Mouse (Mus musculus) monocyte, adult 2 months (primary cell): Measurements from ENCODE around the gene Cyct.

Experiments used
- DNase-seq, 2 experiments: peaks; one replicate each; pipeline ENCODE4 v3.0.0; 2022; ENCODE audit warnings: low spot score in 2 of 2, low read depth in 1 of 2

Cyct gene

DNA sequence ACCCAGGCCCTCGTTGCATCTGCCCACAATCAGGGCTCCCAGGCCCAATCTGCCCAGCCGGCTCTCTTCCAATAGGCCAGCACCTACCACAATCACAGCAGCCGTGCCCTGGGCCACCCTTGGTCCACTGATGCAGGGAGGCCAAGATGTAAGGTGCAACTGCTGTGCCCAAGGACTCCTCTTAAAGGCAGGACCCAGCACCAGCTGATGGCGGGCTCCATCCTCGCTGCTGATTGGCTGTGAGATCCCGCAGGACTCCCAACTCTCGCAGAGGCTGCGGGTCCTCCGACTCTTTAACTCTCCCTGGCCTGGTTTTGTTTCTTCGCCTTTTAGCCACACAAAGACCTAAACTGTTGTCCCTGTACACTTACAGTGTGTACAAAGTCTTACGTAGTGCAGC is at the start of gene Cyct:
Cyct (minus strand) TSS at position 225 of the 400 bp plus-strand sequence.
- DNase-seq: no peak

DNA sequence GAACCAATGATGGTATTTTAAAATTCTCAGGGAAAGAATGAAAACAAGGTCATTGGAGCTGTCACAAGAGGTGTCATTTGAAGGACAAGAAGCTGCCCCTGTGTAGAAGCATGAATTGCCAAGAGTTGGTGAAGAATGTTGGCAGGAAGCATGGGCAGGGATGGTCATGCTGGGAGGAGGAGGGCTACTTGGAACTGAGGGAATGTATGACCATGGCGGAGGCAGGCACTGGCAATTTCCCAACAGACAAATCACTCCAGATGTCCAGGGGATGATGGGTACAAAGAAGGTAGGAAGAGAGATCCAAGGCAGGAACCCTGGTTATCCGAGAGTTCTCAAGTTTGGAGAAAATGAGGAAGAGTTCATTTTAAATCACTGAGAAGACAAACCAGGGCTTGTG is 49.7 kb upstream of the Cyct start:
- no peak for DNase-seq

DNA sequence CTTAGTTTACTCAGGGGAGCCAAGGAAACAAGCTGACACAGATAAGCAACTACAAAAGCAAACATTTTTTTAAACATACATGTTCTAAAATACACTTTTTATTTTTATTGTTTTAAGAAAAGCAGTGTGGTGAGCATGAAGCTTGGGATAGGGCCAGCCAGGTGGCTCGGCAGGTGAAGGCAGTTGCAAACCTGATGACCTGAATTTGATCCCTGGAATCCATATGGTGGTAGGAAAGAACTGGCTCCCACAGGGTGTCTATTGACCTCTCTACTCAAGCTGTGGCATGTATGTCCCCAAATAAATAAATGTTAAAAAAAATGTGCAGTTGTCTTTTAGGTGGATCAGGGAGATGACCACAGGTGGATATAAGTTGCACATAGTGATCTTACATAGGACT is 49.3 kb upstream of the Cyct start:
- DNase-seq: no peak

DNA sequence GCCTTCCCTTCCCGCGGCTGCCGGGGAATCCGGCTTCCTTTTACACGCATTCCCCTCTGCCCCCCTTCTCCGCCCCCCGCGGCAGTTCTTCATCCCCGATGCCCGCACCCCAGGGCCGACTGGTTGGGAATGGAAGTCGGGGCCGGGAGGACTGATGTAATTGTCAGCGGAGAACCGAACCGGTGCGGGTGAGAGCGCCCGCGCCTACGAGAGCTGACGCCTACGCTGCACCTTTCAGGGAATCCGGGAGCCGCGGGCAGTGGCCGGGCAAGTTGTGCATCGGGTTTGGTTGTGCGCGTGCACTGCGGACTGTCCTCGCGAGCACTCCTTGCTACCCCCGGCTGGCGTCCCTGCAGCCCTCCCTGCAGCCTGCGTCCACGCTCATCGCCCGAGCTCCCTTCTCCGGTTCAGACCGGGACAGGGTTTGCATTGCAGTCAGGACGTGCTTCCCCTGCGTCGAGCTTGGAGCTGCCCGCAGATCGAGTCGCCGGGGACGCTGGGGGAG is 46.7 kb upstream of the Cyct start:
- no peak for DNase-seq

DNA sequence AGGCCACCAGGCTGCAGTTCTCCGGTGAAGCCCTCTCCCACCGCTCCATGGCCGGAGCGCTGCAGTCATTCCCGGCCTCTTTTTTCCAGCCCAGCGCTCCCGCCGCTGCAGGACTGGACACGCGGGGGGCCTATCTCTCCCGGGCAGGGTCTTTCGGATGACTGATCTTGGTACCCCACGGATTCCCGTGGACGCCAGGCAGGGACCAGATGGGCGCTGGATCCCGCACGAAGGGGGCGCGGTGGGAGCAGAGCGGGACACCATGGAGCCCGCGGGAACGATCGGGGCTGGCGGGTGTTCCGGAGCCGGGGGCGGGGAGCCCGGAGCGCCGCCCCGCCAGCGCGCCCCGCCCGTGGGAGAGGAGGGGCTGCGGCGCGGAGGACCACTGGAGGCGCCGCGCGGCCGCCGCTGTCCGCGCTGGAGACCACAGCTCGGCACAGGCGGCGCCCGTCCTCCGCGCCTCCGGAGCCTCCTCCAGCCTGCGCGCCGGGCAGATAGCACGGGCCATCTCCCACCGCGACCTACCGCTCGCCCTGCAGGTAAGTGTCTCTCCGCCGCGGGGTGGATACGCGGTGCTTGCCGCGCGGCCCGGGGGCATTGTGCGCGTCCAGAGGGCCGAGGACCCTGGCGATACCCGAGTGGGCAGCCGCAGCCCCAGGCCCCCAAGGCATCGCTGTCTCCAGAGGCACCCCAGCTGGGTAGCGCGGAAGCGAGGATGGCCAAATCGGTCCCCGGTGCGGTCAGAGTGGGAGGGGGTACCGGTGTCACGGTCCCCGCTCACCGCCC is 46.1 kb upstream of the Cyct start, which contains the start of gene Osbpl6:
Osbpl6 (plus strand) TSS at position 358 of the 786 bp plus-strand sequence.
- no peak for DNase-seq

DNA sequence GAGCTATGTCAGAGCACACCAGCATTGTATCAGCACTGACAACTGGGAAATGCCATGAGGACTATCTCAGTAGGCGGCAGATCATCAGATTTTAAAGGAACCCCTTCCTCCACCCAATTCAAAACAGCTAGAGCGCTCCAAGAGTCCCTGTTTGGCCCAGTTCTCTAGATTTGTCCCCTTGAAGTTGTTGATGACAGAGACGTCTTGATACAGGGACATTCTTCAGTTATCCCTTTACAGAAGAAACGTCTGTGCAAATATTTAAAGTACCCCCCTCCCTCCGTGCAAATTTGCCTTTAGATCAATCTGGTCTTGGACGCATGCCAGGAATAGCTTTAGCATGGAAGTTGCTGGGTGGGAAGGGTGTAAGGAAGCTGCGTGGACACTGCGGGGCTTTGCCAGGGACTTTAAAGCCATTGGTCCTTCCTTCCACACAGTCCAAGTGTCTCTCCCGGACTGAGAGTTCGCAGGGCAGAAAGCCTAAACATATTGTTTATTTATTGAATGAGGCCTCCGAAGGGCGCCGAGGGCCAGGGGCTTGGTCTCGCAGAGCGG is 45.4 kb upstream of the Cyct start:
- DNase-seq: no peak

DNA sequence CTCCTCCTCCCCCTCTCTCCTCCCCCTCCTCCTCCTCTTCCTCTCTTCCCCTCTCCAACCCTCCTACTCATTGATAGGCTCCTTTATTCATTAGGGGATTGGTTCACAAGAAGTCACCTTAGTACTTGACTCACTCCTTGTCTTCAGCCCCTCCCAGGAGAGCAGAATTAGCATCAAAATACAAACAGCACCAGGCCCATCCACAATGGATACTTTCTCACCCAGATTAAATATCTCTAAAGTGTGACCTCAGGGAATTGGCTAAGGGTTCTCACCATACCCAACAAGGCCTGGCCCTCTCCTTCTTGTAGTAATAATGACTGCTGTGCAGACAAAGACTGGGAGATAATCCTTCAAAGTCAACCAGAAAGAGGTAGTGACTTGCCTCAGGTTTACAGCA is 39.9 kb upstream of the Cyct start:
- no peak for DNase-seq

DNA sequence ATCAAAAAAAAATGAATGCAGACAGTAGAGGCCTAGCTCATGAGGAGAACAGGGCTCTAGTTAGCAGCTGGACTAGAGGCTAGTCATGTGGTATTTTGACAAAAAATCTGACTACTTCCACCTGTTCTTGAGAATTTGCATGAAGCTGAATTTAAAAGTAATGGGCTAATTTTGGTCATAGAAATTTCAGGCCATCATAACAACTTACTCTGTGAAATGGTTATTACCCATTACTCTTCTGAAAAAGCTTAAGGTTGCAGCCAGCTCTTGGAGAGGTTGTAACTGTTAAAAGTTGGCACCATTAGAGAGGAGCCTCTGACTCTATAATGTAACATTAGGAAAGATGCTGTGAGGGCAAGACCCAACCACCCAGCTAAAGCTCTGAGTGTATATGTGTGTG is 26.3 kb upstream of the Cyct start:
- DNase-seq: no peak

DNA sequence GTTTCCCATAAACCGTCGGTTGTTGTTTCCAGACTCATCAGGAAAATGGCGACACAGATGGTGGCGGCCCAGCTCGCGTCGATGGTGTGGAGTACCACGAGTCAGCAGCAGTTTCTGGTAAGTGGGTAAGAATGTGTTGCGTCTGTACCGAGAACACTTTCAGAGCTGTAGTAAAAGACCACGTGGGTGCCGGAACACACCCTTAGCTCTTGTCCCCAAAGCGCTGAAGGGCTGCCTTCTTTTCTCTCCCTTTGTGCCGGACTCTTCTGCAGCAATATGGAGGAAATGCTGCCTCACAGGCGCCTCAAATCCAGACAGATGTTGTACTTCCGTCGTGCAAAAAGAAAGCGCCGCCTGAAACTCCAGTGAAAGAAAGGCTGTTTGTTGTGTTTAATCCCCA is 18.4 kb upstream of the Cyct start:
- DNase-seq: no peak

DNA sequence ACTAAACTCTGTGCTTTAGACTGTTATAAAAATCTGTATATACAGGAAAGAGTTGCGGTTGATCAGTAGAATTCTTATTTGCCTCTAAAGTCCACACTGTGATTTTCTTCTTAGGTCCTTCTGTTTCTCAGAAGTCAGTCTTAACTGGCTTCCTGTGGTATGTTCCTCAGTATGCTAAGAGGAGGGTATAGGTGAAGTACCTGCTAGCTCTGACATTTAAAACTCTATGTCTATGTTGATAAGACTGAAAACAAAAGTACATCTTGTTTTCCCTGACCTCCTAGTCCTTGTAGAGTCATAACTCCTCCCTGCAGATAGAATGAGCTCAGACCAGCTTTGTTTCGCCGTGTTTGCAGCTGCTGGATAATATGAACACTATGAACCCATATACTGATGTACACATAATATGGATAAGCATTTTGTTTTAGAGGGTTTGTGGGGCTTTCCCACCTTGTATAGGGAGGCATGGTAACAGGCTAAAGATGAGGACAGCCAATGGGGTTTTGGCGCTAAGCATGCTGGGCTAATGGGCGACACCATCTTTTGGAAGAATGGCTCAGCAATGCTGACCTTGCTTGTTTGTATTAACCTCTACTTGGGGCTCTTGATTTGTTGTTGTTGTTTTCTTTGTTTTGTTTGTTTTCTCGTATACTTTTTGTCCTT is 14.4 kb upstream of the Cyct start:
- no peak for DNase-seq

DNA sequence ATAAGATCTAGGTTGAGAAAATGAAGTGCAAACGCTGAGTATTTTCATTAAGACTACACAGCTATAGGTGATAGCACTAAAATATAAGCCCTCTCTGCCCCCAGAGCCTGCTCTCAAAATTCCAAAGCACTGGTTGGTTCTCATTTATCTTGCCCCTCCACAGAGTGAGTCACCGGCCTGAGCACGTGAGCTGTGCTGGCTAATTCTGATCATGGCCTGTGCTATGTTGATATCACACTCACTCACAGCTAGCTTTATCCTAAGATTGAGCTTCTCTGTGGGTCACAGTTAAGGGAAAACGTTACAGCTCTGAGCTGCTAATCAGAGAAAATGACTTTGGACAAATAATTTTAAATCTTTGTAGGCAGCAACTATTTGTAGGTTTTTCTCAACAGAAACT is 12.0 kb upstream of the Cyct start:
- no peak for DNase-seq

DNA sequence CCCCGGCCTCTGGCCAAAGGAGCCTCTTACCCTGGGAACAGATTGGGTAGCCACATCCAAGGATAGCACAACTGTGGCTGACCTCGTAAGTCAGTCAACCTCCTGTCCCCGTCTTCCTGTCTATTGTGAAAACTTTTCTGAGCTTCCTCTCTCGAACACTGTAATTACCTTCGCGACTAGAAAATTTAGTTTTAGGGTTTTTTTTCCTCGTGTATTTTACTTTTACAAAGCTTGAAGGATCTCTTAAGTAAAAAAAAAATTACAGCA is 10.3 kb upstream of the Cyct start:
- DNase-seq: no peak

DNA sequence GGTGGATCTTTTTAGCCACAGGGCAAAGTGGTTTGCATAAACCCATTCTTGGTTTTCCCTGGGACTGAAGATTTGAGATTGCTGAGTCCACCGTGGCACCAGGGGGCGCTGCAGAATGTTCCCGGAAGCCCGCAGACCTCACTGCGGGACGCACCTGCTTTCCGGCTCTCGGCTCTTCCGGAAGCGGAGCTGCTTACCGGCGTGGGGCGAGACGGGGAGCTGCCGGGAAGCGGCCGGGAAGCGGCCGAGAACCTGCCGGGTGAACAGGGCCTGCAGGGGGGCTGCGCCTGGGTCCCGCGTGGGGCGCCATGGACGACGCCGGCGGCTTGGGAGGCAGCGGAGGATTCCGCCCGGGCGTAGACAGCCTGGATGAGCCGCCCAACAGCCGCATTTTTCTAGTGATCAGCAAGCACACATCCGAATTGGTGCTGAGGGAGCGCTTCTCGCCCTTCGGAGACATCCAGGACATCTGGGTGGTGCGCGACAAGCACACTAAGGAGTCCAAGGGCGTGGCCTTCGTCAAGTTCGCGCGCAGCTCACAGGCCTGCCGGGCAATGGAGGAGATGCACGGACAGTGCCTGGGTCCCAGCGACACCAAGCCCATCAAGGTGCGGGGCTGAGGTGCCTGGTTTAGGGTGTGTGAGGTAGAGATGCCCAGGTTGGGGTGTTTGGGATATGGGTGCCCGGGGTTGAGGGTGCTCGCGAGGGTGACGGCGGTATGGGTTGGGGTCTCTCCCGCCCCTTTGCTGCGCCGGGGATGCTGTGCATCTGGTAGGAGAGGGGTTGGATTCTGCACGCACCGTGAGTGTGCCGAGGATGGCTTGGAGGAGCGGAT is 9.8 kb upstream of the Cyct start, which contains the start of gene Rbm45:
Rbm45 (plus strand) TSS at position 164 of the 835 bp plus-strand sequence.
- peak; percentile 41 to 63 for DNase-seq

DNA sequence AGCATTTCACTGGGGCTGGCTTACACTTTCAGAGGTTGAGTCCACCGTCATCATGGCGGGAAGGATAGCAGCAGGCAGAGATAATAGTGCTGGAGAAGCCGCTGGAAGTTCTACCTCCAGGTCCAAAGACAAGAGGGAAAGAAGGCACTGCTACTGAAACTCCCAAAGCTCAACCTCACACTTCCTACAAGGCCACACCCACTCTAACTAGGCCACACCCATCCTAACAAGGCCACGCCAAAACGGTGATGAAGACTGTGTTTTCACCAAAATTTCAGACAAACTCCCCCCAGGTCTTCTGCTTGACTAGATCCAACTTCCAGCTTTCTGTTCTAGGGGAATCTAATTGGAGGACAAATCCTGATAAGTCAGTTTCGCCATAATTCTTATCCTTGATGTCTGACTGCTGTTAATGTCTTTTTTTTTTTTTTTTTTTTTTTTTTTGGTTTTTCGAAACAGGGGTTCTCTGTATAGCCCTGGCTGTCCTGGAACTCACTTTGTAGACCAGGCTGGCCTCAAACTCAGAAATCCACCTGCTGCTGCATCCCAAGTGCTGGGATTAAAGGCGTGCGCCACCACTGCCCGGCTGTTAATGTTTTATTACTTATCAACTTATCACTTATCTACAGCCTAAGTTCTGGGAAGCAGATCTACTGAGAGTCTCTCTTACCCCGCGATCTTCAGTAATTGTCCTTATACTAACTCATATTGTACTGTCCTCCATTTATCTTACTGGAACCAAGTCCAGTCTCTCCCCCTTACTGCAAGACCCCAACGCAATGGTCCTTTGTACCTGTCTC is 8.8 kb upstream of the Cyct start:
- no peak for DNase-seq

DNA sequence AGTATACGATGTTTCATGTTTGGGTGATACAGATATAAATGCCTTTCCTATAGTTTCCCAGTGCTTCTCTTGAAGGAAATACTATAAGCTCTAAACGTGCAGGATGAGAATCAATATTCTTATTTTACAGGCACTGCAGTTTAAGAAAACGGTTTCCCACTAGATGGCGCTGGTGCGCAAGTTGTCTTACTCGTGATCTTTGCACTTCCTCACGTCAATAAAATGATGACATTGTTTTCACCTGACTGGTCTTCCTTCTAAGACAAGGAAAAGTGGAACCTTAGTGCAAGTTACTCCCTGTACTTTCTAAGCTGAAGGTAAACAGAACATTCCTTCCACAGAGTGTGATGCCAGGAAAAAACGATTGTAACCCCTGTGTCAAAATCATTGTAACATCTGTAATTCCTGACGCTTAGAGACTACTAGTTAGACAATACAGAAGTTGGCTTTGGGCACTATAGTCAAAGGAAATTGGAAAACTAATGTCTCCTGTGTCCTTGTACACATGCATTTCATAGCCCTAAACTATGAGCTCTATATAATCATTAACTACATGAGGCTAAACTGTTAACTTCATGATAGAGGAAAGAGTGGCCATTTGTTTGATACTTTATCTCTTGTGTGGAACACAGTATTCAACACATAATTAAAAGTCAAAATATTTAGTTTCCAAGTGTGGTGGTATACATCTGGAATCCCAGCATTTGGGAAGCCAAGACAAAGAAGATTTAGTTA is 7.1 kb upstream of the Cyct start:
- peak; percentile 31 to 63 for DNase-seq

DNA sequence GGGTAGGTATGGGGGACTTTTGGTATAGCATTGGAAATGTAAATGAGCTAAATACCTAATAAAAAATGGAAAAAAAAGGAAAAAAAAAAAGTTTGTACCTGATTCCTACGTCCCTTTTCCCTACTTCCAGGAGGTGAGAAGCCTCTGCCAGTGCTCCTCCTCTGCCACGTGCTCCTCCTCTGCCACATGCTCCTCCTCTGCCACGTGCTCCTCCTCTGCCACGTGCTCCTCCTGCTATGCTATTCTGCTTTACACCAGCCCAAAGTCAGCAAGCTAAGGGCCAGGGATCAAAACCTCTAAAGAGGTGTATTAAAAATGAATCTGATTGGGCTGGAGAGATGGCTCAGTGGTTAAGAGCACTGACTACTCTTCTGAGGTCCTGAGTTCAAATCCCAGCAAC is 5.6 kb upstream of the Cyct start:
- no peak for DNase-seq

DNA sequence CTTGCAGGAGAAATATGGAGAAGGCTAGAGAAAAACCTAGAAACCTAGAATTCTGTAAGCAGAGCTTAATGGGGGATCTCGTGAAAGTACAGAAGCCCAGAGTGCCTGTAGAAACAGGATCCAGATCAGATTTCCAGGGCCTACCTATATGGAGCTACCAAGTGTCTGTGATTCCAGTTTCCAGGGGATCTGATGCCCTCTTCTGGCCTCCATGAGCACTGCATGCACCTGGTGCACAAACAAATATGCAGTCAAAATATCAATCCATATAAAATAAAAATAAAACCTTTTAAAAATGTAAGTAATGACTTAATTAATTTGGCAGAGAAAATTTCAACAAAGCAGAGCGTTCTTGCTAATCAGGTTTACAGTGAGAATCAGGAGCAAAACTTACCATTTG is 1.9 kb upstream of the Cyct start:
- DNase-seq: no peak

DNA sequence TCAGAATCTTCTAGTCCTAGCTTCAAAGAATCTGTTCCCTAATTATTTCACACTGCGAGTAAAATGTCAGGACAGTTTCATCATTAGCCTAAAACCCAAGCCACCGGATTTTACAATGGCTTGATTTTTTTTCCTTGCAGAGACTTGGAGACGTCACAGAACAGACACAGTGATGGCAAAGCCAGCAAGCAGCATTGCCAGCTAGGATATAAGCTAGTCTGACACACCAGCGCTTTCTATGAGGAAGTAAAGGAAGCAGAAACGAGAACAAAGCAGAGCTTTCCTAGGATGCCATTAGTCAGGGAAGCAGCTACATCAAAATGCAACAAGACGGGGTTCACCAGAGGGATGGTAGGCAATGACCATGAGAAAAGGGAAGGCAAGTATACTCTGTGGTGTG is 12.4 kb downstream of the Cyct start:
- DNase-seq: no peak

DNA sequence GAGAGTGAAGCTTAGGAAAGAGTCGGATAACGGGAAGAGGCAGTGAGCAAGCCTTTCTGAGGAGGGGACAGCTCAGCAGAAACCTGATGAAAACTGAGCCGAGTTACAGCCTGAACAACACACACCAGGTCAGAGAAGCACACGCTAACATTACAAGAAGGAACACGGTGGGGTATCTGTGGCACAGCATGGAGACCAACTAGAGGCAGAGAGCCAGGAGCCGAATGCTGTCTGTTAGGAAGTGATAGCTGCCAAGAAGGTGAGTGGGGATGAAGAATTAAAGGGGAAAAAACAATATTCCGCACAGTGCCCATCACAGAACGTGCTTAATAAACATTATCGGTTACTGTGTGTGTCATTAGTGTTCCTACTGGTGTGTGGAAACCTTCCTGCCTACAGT is 18.1 kb downstream of the Cyct start:
- DNase-seq: no peak
